Mouse (Mus musculus) G1E (cell line): ENCODE measurements around the gene Dapk1.

Experiments used
- CTCF ChIP-seq: IDR thresholded peaks from 2 replicates; pipeline ENCODE4 v1.5.1; 2012; ENCODE audit warnings: low read depth, low read length, inconsistent platforms, mixed read lengths
- GATA1 ChIP-seq: IDR thresholded peaks from 2 replicates; pipeline ENCODE4 v1.6.1; 2012; ENCODE audit warnings: borderline replicate concordance, low read length, inconsistent platforms, mixed read lengths
- TAL1 ChIP-seq: conservative IDR thresholded peaks from 2 replicates; pipeline ENCODE4 v1.6.1; 2012; ENCODE audit warnings: low read depth, low read length, inconsistent platforms, mixed read lengths

GRCm38 (mm10) chr13:60628657-60628950, 26.9 kb downstream of the Dapk1 start:
- TF ChIP-seq GATA1 (no peak), CTCF (no peak), TAL1 (no peak)
